Mouse (Mus musculus) stomach, postnatal 0 days (tissue): ENCODE results near the gene Zdhhc22.

Experiments
- CTCF ChIP-seq: IDR thresholded peaks from 2 replicates; pipeline ENCODE4 v1.5.1; 2016; ENCODE audit warnings: antibody characterized with exemption, low read depth, mild to moderate bottlenecking, moderate library complexity
- EP300 ChIP-seq: optimal IDR thresholded peaks from 2 replicates; pipeline ENCODE3; 2016; ENCODE audit warnings: antibody characterized with exemption

DNA sequence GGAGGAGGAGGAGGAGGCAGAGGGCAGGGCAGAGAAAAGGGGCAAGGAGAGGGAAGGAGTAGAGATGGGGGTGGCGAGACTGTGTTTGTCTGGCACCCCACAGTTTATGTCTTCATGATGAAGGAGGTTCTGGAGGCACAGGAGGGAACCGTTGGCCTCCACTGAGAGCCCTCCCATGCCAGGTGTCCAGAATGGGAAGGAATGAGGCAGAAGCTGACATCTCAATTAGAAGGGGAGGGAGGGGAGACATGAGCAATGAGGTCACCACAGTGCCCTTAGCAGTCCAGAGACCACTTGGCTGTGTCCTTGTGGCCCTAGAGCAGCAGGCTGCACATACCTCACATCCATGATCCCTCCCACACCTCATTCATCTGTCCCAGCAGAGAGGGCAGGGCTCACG is 4.5 kb upstream of the Zdhhc22 start:
- TF ChIP-seq CTCF = no peak
- no peak for TF ChIP-seq EP300
